Mouse (Mus musculus) liver, embryonic 12.5 days (tissue): ENCODE results near the gene 9430097D07Rik. TPM values are rescaled to one million over a fixed set of nuclear protein-coding genes. Genes with fewer than 3 reads are reported as not detected.
A peak's percentile ranks its signal among the peaks of the same experiment; 100 is the strongest.

Experiments
- ATAC-seq: fragments of 200-750 bp; cut with Nextera tagmentation; 2 replicates; pipeline ENCODE4 v1.8.0; 2017; ENCODE audit warnings: moderate number of reproducible peaks, mild to moderate bottlenecking, moderate library complexity
- H3K27ac ChIP-seq: fragments of 300-500 bp; sonication (generic); 2 replicates; pipeline ENCODE4 v1.5.1; 2016; ENCODE audit warnings: mild to moderate bottlenecking
- H3K27me3 ChIP-seq: fragments of 300-500 bp; sonication (generic); replicated peaks from 2 replicates; pipeline ENCODE4 v1.6.1; 2016; ENCODE audit warnings: mild to moderate bottlenecking, moderate library complexity
- H3K36me3 ChIP-seq: fragments of 300-500 bp; sonication (generic); 2 replicates; pipeline ENCODE4 v1.6.1; 2016; ENCODE audit warnings: mild to moderate bottlenecking, moderate library complexity
- H3K4me1 ChIP-seq: fragments of 300-500 bp; sonication (generic); 2 replicates; pipeline ENCODE4 v1.6.1; 2016
- H3K4me2 ChIP-seq: fragments of 300-500 bp; sonication (generic); 2 replicates; pipeline ENCODE4 v1.6.1; 2016; ENCODE audit warnings: mild to moderate bottlenecking, moderate library complexity
- H3K4me3 ChIP-seq: fragments of 300-500 bp; sonication (generic); 2 replicates; pipeline ENCODE4 v1.5.1; 2016; ENCODE audit warnings: mild to moderate bottlenecking, moderate library complexity
- H3K9ac ChIP-seq: fragments of 300-500 bp; sonication (generic); 2 replicates; pipeline ENCODE4 v1.6.1; 2016; ENCODE audit warnings: mild to moderate bottlenecking, moderate library complexity
- H3K9me3 ChIP-seq: fragments of 300-500 bp; sonication (generic); replicated peaks from 2 replicates; pipeline ENCODE4 v1.6.1; 2016; ENCODE audit warnings: mild to moderate bottlenecking, moderate library complexity
- WGBS: fragments of 180-500 bp; shearing (Covaris S2); methylation state at CpG from one replicate; pipeline ENCODE4 v1.1.7; 2016; ENCODE audit not compliant: insufficient replicate concordance; 5-methylcytosine and 5-hydroxymethylcytosine counted together
- polyA plus RNA-seq: library from polyadenylated mRNA; unstranded; fragments of >200 nt; fragmentation: Nextera tagmentation; extraction: Ambion mirVana; gene quantifications from 2 replicates; pipeline ENCODE4 v1.2.1, GENCODE M21; 2016

9430097D07Rik gene
- polyA plus RNA-seq, 1 experiment from 2014 or later, result not detected

GRCm38 (mm10) chr2:32536634-32537359 lies 38.7 kb downstream of the 9430097D07Rik start:
- H3K27me3 ChIP-seq, result peaks cover 66% of the 10 kb centered on the region
- peak overlapping the region; percentile 23; the same call in 1 of the 2 replicates for H3K27ac ChIP-seq
- no peak for ATAC-seq
- peaks cover 42% of the 10 kb centered on the region for H3K4me1 ChIP-seq
- peak overlapping the region; percentile 100 for H3K4me2 ChIP-seq
- WGBS, result 7% methylated on average over 11 of the region's 11 CpGs
- no peaks in the 10 kb centered on the region for H3K9me3 ChIP-seq
- no peak overlapping the region for H3K9ac ChIP-seq
- H3K36me3 ChIP-seq, result no peaks in the 10 kb centered on the region
- H3K4me3 ChIP-seq, result peak overlapping the region; percentile 76

- Histone ChIP-seq H3K27ac (no peak overlapping the region), H3K27me3 (peaks cover 66% of the 10 kb centered on the region), H3K36me3 (no peaks in the 10 kb centered on the region), H3K4me3 (peak overlapping the region; percentile 76), H3K4me2 (peak overlapping the region; percentile 100), H3K9me3 (no peaks in the 10 kb centered on the region), H3K9ac (peak overlapping the region; percentile 79), H3K4me1 (peaks cover 39% of the 10 kb centered on the region)
- 3% methylated on average over 14 of the region's 14 CpGs for WGBS
- no peak for ATAC-seq
Measured at GRCm38 (mm10) chr2:32536086-32536633, 39.3 kb downstream of the 9430097D07Rik start.

GRCm38 (mm10) chr2:32535501-32535991 lies 39.9 kb downstream of the 9430097D07Rik start:
- peak overlapping the region; percentile 82 for H3K27ac ChIP-seq
- peaks cover 62% of the 10 kb centered on the region for H3K27me3 ChIP-seq
- WGBS, result 3% methylated on average over 56 of the region's 56 CpGs

GRCm38 (mm10) chr2:32534733-32535471 lies 40.6 kb downstream of the 9430097D07Rik start, which contains the start of gene Fam102a:
TSS of gene Fam102a (plus strand) at chr2:32535332.
- H3K4me1 ChIP-seq, result peaks cover 39% of the 10 kb centered on the region
- H3K36me3 ChIP-seq, result no peaks in the 10 kb centered on the region
- peak within 1 kb of the TSS; percentile 76 for H3K4me3 ChIP-seq
- H3K9ac ChIP-seq, result peak within 1 kb of the TSS; percentile 79
- under 1% methylated on average over 67 of the region's 67 CpGs for WGBS
- H3K27me3 ChIP-seq, result peaks cover 55% of the 10 kb centered on the region
- ATAC-seq, result peak; percentile 92
- H3K4me2 ChIP-seq, result peak within 1 kb of the TSS; percentile 100
- H3K9me3 ChIP-seq, result no peaks in the 10 kb centered on the region
- H3K27ac ChIP-seq, result peak within 1 kb of the TSS; percentile 82

More at GRCm38 (mm10) chr2:32535501-32535991, 39.9 kb downstream of the 9430097D07Rik start:
- H3K9me3 ChIP-seq, result no peaks in the 10 kb centered on the region
- ATAC-seq, result peak; percentile 62; the same call in 1 of the 2 replicates
- H3K36me3 ChIP-seq, result no peaks in the 10 kb centered on the region
- H3K9ac ChIP-seq, result peak overlapping the region; percentile 79
- H3K4me2 ChIP-seq, result peak overlapping the region; percentile 100
- H3K4me3 ChIP-seq, result peak overlapping the region; percentile 76
- peaks cover 39% of the 10 kb centered on the region for H3K4me1 ChIP-seq

- Histone ChIP-seq H3K27ac (peak overlapping the region; percentile 69), H3K36me3 (no peaks in the 10 kb centered on the region), H3K27me3 (peaks cover 48% of the 10 kb centered on the region), H3K9me3 (no peaks in the 10 kb centered on the region), H3K9ac (peak overlapping the region; percentile 72), H3K4me2 (peak overlapping the region; percentile 100), H3K4me3 (peak overlapping the region; percentile 76), H3K4me1 (peaks cover 39% of the 10 kb centered on the region)
- no peak for ATAC-seq
- WGBS, result 12% methylated on average over 13 of the region's 13 CpGs
Measured at GRCm38 (mm10) chr2:32534061-32534732, 41.3 kb downstream of the 9430097D07Rik start.

- Histone ChIP-seq H3K4me3 (no peak overlapping the region), H3K27ac (no peak overlapping the region)
- 75% methylated on average over 2 of the region's 2 CpGs for WGBS
Measured at GRCm38 (mm10) chr2:32533163-32533562, 42.3 kb downstream of the 9430097D07Rik start.

GRCm38 (mm10) chr2:32530479-32530878 lies 45.0 kb downstream of the 9430097D07Rik start:
- no peaks in the 10 kb centered on the region for H3K36me3 ChIP-seq
- H3K27ac ChIP-seq, result no peak overlapping the region
- no peak overlapping the region for H3K4me2 ChIP-seq
- H3K9ac ChIP-seq, result no peak overlapping the region
- peaks cover 13% of the 10 kb centered on the region for H3K4me1 ChIP-seq
- 25% methylated on average over 2 of the region's 2 CpGs for WGBS
- no peak for ATAC-seq
- H3K27me3 ChIP-seq, result peaks cover 11% of the 10 kb centered on the region
- H3K4me3 ChIP-seq, result no peak overlapping the region
- no peaks in the 10 kb centered on the region for H3K9me3 ChIP-seq

More at GRCm38 (mm10) chr2:32533163-32533562, 42.3 kb downstream of the 9430097D07Rik start:
- no peak for ATAC-seq
- Histone ChIP-seq H3K4me2 (no peak overlapping the region), H3K9me3 (no peaks in the 10 kb centered on the region), H3K4me1 (peaks cover 39% of the 10 kb centered on the region), H3K9ac (no peak overlapping the region), H3K36me3 (no peaks in the 10 kb centered on the region), H3K27me3 (peaks cover 38% of the 10 kb centered on the region)

- Histone ChIP-seq H3K27ac (no peak overlapping the region), H3K27me3 (peaks cover 4% of the 10 kb centered on the region; the same call in 1 of the 2 replicates), H3K9ac (no peak overlapping the region), H3K9me3 (no peaks in the 10 kb centered on the region), H3K4me1 (no peaks in the 10 kb centered on the region; the same call in 1 of the 2 replicates), H3K4me2 (no peak overlapping the region), H3K4me3 (no peak overlapping the region), H3K36me3 (no peaks in the 10 kb centered on the region)
- 79% methylated on average over 1 of the region's 1 CpGs for WGBS
- no peak for ATAC-seq
Measured at GRCm38 (mm10) chr2:32528326-32528725, 47.2 kb downstream of the 9430097D07Rik start.

- Histone ChIP-seq H3K4me3 (no peak overlapping the region), H3K4me1 (no peaks in the 10 kb centered on the region; the same call in 1 of the 2 replicates), H3K4me2 (no peak overlapping the region), H3K36me3 (no peaks in the 10 kb centered on the region), H3K9ac (no peak overlapping the region), H3K9me3 (no peaks in the 10 kb centered on the region), H3K27me3 (no peaks in the 10 kb centered on the region), H3K27ac (no peak overlapping the region)
- WGBS, result 76% methylated on average over 14 of the region's 14 CpGs
- no peak for ATAC-seq
Measured at GRCm38 (mm10) chr2:32527468-32527966, 48.0 kb downstream of the 9430097D07Rik start.

GRCm38 (mm10) chr2:32525816-32526215 lies 49.7 kb downstream of the 9430097D07Rik start:
- H3K27ac ChIP-seq, result no peak overlapping the region
- no peaks in the 10 kb centered on the region for H3K36me3 ChIP-seq
- H3K4me3 ChIP-seq, result no peak overlapping the region
- no peak overlapping the region for H3K4me2 ChIP-seq
- no peaks in the 10 kb centered on the region for H3K9me3 ChIP-seq
- WGBS, result 75% methylated on average over 12 of the region's 12 CpGs
- H3K27me3 ChIP-seq, result no peaks in the 10 kb centered on the region
- no peak overlapping the region for H3K9ac ChIP-seq
- no peaks in the 10 kb centered on the region; the same call in 1 of the 2 replicates for H3K4me1 ChIP-seq
- no peak for ATAC-seq

- Histone ChIP-seq H3K4me1 (no peaks in the 10 kb centered on the region; the same call in 1 of the 2 replicates), H3K36me3 (no peaks in the 10 kb centered on the region), H3K4me2 (no peak overlapping the region), H3K27ac (no peak overlapping the region), H3K9ac (no peak overlapping the region), H3K4me3 (no peak overlapping the region), H3K27me3 (no peaks in the 10 kb centered on the region), H3K9me3 (no peaks in the 10 kb centered on the region)
- 73% methylated on average over 13 of the region's 13 CpGs for WGBS
- ATAC-seq, result no peak
Measured at GRCm38 (mm10) chr2:32524536-32525031, 50.9 kb downstream of the 9430097D07Rik start.
